Mouse (Mus musculus): ENCODE results near the gene Bbs9.

Bbs9 gene

DNA sequence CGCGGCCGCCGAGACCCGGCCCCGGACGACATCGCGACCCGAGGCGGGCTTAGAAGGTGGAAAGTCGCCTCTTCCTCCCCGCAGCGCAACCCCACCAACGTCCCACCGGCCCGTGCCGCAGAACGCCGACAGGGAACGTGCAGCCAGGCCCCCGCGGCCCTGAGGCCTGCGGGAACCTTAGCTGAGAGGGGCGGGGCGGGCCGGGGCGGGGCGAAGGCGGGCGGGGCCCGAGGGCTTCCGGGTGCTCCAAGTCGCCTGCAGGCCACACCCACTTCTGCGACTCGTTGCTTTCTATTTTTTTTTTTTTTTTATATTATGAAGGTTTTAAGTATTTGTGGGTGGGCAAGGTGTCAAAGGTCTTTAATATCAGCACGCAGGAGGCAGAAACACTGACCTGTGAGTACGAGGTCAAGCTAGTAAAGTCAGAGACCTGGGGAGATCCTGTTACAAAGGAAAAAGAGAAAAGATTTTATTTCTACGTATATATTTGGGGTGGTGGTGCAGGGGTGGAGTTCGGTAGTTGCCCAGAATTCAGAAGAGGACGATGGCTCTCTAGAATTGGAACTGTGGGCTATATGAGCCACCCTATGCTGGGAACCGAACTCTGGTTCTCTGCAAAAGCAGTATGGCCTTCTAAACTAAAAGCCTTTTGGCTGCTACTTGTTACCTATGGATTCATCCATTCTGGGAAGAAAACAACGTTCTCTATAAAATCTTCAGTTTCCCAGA, 7.2 kb upstream of the Bbs9 start:
- peak; percentile 86 for DNase-seq (ENCODE audit: low read depth)

DNA sequence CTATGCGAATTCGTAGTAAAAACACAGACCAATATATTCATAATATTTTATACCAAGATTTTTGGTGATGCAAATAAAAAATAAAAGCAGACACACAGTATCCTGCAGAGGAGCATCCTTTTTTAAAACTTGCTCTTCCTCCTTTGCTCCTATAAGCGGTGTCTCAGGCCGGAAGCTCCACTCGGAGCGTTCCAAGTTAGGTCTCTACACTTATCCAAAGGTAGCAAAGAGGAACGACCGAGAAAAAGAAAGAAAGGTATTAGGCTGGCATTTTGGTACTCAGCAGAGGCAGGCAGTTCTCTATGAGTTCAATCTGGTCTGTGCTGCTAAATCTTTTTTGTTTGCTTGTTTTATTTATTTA, 6.6 kb upstream of the Bbs9 start:
- DNase-seq (ENCODE audit: low read depth) = no peak

DNA sequence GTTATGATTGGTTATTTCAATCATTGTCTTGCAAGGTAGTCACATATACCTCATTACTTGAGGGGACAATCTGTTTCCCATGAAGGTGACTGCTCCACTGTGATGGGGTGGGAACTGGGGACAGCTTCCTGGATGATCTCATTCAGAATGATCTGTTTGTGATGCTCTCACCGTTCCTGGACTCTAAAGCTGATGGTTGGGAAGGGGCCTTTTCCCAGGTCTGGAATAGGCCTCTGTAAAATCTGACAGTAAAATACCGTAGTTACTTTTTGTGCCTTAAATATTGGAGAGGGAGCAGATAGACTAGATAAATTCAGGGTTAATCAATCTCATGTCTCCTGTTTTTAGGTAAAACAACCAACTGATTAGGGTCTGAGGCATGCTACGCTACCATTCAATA, 5.9 kb upstream of the Bbs9 start, which contains the start of gene Rp9:
Rp9 (minus strand) TSS at position 101 of the 400 bp plus-strand sequence.
- no peak for DNase-seq (ENCODE audit: low read depth)

DNA sequence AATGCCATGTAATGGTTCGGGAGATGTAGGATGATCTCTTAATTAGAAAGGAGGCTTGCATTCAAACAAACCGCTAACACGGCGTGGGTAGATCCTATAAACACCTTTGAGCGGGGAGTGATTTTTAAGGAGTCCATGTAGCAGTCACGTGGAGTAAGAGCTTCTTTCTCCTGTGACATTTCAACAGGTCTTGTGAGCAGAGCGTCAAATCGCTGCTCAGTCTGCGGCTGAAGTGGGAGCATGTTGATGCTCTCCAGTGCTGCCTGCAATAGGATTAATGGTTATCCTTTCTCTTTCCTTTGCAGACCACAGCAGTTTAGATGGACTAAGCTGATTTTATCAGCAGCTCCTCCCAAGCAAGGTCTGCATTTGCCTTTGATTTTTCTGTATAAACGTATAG, 750 bp downstream of the Bbs9 start:
- peak; percentile 32 for DNase-seq (ENCODE audit: low read depth)

DNA sequence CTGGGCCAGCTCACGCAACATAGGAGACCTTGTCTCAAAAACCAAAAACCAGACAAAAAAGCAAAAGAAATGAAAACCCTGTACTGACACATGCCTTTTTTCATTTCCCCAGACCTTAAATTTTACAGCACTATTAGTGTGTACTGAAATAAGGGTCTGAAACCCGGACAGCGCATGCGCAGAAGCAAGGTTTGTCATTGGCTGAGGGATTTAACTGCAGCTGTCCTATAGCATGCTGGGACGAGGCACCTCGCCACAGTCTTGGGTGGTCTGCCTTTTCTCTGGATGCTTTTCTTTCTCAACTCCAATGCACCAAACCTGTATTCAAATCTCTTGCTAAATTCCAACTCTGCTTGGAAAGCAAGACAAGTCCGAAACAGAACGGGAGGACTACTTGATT, 3.4 kb downstream of the Bbs9 start:
- no peak for DNase-seq (ENCODE audit: low read depth)

DNA sequence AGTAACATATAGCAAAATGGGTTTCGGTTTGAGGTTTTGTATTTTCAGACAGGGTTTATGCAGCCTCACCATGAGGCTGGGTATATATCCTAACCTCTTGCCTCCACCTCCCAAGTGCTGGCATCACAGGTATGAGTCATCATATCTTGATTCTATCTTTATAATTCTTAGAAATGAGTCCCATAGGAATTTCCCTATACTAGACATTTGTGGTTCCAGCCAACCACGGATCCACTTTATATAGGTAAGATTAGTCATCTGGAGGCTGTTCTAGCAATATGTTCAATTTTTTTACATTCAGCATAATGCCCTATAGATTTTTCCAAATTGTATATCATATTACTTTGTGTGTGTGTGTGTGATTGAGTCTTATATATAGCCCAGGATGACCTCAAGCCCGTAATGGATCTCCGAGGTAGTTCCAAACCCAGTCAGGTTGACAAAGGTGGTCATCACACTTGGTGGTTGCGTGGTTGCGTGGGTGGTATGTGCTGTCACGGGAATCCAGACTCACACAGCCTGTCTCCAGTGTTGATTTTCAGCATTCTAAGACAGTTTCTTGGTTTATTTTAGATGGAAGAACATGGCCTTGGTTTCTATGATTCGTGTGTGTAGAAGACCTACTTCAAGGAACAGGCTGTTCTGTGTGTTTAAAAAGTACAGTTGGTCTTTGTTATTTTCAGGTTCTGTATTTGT, 8.5 kb downstream of the Bbs9 start:
- peak; percentile 10 for DNase-seq (ENCODE audit: low read depth)

DNA sequence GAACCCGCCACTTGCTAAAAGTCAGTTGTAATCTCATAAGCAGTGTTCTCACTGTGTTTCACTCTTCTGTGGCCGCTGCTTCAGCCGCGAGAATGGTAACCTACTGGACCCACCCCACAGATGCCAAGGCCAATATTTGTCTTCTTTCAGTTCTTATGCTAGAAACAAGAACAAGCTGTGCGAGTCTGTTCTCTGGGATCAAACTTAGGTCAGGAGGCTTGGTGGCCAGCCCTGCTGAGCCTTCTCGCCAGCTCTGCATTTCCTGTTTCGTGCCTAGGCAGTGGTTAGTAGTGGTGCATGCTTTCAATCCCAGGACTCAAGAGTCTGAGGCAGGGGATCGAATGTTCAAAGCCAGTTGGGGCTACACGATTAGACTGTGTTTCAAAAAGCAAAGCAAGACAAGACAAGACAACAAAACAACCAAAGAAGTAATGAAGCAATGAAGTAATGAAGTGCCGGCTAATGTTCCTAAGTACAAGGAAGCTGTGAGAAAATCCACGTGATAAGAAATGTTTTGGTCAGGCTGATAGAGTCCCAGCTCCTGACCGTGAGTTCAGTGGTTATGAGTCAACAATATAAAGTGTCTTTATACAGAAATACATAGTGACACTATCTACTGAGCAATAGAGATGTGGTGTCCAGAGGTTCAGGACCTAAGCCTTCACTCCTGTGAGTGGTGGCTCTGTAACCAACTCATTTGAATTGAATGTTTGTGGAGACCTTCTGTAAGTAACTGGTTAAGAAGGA, 9.2 kb downstream of the Bbs9 start:
- peak; percentile 6 for DNase-seq (ENCODE audit: low read depth)

DNA sequence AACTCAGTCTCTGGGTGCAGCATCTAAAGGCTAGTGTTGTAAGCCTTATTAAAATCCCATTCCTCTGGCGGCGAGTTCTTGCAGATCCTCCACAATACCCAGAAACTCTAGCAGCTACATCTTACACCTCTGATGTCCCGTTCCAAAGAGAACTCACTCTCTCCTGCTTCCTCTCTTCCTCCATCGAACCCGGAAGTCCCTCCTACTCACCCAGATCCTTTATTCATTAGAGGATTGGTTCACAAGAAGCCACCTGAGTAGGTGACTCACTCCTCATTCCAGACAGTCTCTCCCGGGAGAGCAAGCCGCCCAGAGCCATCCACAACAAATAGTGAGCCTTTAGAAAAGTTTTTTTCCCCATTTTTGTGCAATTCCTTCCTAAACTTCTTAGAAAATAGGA, 10.7 kb downstream of the Bbs9 start:
- no peak for DNase-seq (ENCODE audit: low read depth)

DNA sequence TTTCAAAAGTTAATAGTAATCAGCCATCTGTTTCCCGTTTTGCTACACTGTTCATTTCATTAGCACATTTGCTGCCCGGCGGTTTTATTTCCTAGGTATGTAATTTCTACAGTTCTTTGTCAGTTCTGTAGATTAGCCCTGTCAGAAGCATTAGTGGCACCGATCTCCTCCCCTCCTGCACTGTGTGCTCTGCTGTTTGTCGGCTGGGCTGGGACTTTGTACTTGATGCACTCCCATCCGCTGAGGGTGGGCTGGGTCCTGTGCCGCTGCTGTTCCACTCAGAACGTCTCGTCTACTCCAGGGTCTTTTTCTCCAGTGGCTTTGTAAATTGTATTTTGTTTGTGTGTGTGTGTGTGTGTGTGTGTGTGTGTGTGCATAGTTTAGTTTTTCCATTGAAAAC, 13.4 kb downstream of the Bbs9 start:
- DNase-seq (ENCODE audit: low read depth) = no peak

DNA sequence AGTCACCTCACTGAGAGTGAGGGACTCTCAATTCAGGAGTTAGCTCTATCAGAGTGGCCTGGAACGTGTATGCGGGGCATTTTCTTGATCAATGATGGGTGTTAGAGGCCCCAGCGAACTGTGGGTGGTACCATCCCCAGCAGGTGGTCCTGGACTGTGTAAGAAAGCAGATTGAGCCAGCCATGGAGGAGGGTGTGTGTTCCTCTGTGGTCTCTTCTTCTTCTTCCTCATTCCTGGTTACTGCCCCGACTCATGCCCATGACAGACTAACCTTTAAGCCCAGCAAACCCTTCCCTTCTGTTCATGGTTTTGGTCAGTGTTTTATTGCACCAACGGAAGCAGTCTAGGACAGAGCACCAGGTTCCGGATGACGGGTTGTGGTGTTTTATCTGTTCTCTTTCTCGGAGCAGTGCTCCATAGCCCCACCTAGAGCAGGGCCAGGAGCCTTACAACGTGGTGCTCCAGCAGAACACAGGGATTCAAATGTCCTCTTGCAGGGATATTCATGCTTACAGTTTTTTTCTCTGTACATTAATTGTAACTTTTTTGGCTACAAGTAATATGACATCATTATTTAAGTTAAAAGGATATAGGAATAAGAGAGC, 18.8 kb downstream of the Bbs9 start:
- DNase-seq (ENCODE audit: low read depth) = no peak

DNA sequence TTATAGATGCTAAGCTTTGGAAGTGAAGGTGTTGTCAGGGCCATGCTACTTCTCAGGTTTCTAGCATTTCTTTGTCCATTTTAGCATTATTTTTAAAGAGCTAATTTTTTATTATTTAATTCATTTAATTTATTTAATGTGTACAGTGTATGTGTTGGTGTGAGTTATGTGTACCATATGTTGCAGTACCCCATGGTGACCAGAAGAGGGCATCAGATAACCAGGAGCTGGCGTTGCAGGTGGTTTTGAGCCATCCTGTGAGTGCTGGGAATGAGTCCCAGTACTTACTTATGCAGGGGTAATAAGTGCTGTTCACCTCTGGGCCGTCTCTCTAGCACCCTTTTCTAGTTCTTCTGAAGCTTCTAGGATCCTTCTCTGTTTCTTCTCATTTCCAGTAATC, 19.6 kb downstream of the Bbs9 start:
- no peak for DNase-seq (ENCODE audit: low read depth)

DNA sequence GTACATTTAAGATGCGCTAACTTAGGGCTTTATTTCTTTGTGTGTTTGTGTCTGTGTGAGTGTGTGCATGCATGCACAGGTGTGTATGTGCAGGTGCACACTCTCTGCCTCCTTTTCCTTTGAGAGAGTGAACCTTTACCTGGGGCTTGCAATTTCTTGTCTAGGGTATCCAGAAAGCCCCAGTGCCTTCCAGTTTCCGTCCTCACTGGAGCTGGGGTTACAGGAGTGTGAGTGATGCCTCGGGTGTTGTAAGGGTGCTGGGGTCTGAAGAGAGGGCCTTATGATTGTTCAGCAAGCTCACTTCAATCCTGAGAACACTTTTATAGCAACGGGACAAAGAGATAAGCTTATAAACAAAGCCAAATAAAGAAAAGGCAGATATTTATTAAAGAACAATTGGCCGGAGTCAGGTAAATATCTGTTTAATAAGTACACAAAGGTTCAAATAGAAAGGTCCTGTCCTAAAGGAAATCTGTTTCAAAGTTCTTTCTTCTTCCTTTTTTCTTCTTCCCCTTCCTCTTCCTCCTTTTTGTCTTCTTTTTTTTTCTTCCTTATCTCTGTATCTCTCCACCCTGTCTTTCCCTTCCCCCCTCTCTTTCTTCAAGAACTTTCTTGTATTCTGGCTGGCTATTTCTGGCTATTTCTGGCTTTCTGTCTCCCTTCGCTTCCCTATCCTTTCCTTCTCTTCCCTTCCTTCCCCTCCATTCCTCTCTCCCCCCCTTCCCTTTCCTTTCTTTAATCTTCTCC, 21.7 kb downstream of the Bbs9 start:
- no peak for DNase-seq (ENCODE audit: low read depth)

DNA sequence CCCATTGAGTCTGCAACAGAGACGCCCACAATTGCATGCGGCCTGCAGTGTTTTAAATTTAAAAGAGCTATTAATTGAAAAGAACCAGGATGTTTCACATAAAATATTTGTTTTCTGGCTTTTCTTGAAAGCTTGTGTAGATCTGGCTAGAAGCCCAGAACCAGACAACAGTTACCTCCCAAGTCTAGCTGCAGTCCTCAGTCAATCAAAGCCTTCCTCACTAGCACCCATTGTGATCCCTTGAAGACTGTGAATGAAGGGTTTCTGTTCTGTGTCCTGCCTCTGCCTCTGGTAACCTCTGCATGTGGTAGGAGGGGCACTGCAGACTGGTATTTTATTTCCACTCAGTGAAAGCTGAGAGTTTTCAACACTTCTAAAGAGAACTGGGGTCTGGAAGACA, 27.5 kb downstream of the Bbs9 start:
- peak; percentile 11 for DNase-seq (ENCODE audit: low read depth)

DNA sequence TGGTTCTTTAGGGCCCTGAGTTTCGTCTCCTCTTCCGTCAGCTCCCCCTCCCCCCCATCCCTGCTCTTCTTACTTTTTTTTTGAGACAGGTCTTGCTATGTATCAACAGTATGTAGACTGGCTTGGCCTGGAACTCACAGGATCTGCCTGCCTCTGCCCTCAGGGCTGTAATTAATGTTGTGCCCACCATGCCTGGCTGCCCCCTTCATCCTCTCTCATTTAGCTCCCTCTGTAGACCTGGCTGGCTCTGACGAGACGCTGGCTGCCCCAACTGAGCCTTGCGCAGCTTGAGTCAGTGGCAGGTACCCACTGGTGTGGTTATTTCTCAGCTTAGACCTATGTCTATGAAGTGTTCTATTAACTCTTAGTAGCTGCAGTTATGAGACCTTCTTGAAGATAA, 28.1 kb downstream of the Bbs9 start:
- no peak for DNase-seq (ENCODE audit: low read depth)

DNA sequence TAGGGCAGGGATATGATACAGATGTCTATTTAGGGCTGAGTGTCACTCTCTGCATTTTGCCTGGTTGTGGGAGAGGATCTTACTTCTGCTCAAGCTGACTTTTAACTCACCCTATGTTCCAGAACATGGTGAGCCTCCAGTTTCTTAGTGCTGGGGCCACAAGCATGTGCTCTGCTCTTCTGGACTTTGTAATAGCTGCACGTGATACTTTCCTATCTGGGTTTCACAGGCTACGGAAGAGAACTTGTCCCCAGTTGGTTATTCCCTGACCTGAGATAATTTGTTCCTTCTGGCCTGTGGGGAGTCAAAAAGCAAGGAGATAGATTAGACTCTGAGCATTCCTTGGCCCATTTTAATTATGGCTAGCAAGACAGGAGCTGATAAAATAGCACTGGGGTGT, 30.1 kb downstream of the Bbs9 start:
- DNase-seq (ENCODE audit: low read depth) = no peak

DNA sequence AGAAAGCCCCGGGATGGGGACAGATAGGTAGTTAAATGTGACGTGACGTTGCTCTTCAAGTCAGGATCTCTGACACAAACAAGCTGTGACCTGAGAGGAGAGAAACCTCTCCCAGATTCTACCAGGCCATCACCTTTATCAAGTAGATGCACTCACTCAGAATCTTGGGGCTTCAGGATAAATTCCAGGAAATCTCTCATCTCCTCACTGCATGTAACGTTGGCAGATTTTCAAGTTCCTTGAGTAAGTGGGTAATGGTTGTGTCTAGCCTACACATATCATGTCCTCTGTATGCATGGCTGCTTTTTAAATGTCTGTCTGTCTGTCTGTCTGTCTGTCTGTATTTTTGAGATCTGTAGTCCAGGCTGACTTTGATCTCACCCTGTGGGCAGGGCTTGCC, 39.6 kb downstream of the Bbs9 start:
- no peak for DNase-seq (ENCODE audit: low read depth)

DNA sequence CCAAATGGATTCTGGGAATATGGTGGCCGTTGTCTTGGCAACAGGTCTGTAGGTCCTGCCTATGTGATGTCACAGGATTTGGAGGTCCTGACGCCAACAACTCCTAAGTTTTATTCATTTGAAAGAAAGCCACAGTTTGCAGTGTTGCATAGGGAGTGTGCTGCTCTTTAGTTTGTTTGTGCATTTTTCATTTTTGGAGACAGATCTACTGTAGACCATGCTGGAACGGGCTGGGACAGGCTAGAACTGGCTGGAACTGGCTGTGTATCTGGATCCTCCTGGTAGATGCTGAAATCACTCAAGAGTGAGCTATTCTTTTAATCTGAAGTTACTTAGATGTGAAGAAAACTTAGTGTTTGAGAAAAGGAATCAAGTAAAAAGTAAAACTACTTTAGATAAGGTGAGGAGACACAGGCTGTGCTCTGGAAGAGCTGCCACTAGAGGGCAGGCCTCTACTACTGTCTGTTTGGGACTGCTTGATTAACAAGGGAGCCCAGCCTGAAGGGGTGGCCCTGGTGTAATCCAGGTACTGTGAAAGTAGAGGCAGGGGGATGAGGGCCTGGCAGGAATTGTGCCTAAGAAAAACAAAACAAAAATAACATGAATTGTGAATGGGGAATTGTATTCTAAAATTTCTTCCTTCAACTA, 43.0 kb downstream of the Bbs9 start:
- DNase-seq (ENCODE audit: low read depth) = peak; percentile 82

DNA sequence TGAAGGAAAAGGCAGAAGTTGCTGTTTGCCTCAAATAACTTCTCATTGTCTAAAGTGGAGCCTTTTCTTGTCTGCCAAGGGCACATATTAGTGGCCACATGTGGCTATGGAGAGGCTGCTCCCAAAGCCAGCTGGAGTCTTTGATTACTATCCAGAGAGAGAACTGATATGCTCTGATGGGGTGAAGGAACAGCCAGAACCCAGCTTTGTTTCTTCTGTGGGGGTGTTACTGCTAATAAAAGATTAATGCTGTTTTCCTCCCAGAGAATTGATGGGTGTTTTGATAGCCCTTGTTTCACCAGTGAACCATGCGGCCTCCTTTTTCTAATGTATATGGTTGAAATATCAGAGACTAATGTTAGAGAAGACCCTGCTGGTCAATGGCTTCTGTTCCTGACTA, 47.9 kb downstream of the Bbs9 start:
- no peak for DNase-seq (ENCODE audit: low read depth)

DNA sequence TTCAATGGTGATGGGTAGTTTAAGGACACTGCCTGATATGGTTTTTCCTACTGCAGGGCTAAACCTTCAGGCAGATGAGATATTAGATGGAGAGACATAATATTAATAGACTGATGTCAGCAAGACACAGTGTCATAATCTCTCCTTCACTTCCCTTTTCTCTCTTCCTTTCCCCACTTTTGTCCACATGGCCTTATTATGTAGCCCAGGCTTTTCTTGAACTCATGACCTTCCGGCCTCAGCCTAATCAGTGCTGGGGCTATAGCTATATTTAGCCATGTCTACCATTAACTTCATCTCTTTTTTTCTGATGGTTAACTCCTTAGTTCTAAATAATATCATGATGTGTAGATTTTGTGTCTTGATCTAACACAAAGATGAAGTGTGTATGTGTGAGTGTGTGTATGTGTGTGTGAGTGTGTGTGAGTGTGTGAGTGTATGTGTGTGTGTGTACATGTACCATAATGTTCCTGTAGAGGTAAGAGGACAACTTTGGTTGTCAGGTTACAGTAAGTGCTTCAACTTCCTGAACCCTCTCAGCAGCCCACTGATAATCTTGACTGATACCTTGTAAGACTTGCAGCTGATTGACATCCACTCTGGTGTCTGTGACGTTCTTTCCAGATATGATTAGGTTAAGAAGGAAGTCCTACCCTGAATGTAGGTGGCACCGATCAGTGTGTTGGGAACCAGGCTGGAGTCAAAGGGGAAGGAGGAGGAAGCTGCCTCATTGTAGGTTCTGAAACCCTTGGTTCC, 55.4 kb downstream of the Bbs9 start:
- no peak for DNase-seq (ENCODE audit: low read depth)

DNA sequence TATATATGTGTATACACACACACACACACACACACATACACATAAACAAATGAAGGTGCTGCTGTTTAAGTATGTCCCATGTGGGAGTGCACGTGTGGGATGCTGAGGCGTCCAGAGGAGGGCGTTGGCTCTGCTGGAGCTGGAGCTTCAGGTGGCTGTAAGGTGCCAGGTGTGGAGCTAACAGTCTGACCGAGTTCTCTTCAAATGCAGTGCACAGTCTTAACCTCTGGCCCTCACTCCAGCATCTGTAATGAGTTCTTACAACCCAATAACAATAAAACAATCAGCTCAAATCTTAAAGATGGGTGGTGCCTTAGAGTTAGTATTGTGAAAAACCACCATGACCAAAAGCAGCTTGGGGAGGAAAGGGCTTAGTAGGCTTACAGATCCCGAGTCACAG, 56.6 kb downstream of the Bbs9 start:
- no peak for DNase-seq (ENCODE audit: low read depth)
